Mouse (Mus musculus) midbrain, postnatal 0 days (tissue): ENCODE results near the gene Tcf20. TPM values are rescaled to one million over a fixed set of nuclear protein-coding genes. Genes with fewer than 3 reads are reported as not detected.
A peak's percentile ranks its signal among the peaks of the same experiment; 100 is the strongest.

Experiments used
- ATAC-seq: fragments of 200-750 bp; cut with Nextera tagmentation; 2 replicates; pipeline ENCODE4 v1.8.0; 2017; ENCODE audit warnings: moderate number of reproducible peaks, mild to moderate bottlenecking, moderate TSS enrichment, moderate library complexity; ENCODE audit not compliant: low FRiP score
- DNase-seq: peaks from one replicate; pipeline ENCODE4 v3.0.0-alpha.2; 2015; ENCODE audit warnings: low spot score
- H3K27ac ChIP-seq: fragments of 300-500 bp; sonication (generic); 2 replicates; pipeline ENCODE4 v1.5.1; 2014; ENCODE audit warnings: low read depth, mild to moderate bottlenecking, low read length, mixed read lengths
- H3K27me3 ChIP-seq: fragments of 300-500 bp; sonication (generic); 2 replicates; pipeline ENCODE4 v1.6.1; 2014; ENCODE audit warnings: low read length, control low read depth, mixed read lengths; ENCODE audit not compliant: insufficient read depth
- H3K36me3 ChIP-seq: fragments of 300-500 bp; sonication (generic); 2 replicates; pipeline ENCODE4 v1.6.1; 2014; ENCODE audit warnings: low read length, control low read depth, mixed read lengths; ENCODE audit not compliant: insufficient read depth
- H3K4me1 ChIP-seq: fragments of 300-500 bp; sonication (generic); 2 replicates; pipeline ENCODE4 v1.6.1; 2014; ENCODE audit warnings: mild to moderate bottlenecking, control low read depth, antibody characterized with exemption, low read length, mixed read lengths; ENCODE audit not compliant: insufficient read depth
- H3K4me2 ChIP-seq: fragments of 300-500 bp; sonication (generic); 2 replicates; pipeline ENCODE4 v1.6.1; 2014; ENCODE audit warnings: low read depth, mild to moderate bottlenecking, low read length, mixed read lengths; ENCODE audit not compliant: poor library complexity, severe bottlenecking
- H3K4me3 ChIP-seq: fragments of 300-500 bp; sonication (generic); 2 replicates; pipeline ENCODE4 v1.5.1; 2014; ENCODE audit warnings: low read depth, mild to moderate bottlenecking, low read length, moderate library complexity
- H3K9ac ChIP-seq: fragments of 300-500 bp; sonication (generic); replicated peaks from 2 replicates; pipeline ENCODE4 v1.6.1; 2014; ENCODE audit warnings: mild to moderate bottlenecking, low read length, moderate library complexity, mixed read lengths; ENCODE audit not compliant: poor library complexity, severe bottlenecking
- H3K9me3 ChIP-seq: fragments of 300-500 bp; sonication (generic); 2 replicates; pipeline ENCODE4 v1.6.1; 2016; ENCODE audit warnings: low read length, control low read depth
- CTCF ChIP-seq: IDR thresholded peaks from 2 replicates; pipeline ENCODE4 v1.5.1; 2016; ENCODE audit warnings: antibody characterized with exemption, mild to moderate bottlenecking
- WGBS: fragments of 180-500 bp; shearing (Covaris S2); extraction: QIAGEN DNeasy Blood & Tissue Kit; methylation state at CpG from one replicate; pipeline ENCODE4 v1.1.7; 2014; 5-methylcytosine and 5-hydroxymethylcytosine counted together
- polyA plus RNA-seq: library from polyadenylated mRNA; unstranded; fragments of >200 nt; fragmentation: Nextera tagmentation; extraction: Ambion mirVana; gene quantifications from 2 replicates; pipeline ENCODE4 v1.2.1, GENCODE M21; 2015
- total RNA-seq: library from RNA; depleted of rRNA; stranded (reverse); fragments of >200 nt; gene quantifications from 2 replicates; pipeline ENCODE4 v1.2.3, GENCODE M21; 2014; rRNA removed

The Tcf20 gene
- 125 and 131 TPM in 2 replicates for total RNA-seq
- polyA plus RNA-seq: 10.6 and 11.8 TPM in 2 replicates

GRCm38 (mm10) chr15:82987732-82988112, at the start of gene Tcf20:
Tcf20 (minus strand) TSS chr15:82987872.
- peaks cover 24% of the 10 kb centered on the region; the same call in 1 of the 2 replicates for H3K4me1 ChIP-seq

DNA sequence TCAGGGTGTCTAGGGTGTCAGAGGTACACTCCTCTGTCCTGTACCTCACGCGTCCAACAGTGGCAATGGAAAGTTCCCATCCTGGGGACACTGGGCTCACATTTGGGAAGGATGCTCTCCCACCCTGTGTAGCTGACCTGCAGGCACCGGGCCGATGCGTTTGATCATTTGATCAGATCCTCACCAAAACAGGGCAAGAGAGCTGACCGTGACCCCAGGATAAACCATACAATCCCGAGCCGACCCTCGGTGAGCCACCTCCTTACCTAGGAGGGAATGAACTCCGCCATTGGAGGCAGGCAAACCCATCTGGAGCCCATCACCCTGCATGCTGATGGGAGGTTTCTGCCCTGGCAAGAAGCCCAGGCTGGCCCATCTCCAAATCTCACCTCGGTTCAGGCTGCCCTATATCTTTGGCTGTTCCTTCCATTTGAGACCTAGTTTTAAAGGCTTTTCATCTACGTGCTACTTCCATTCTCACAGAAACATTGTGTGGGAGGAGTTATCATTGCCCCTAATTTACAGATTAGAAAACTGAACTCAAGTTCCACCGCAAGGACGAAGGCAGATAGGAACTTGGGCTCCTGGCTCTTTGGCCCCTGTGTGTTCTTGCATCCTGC, 49.3 kb upstream of the Tcf20 start:
- no peaks in the 10 kb centered on the region for H3K9me3 ChIP-seq
- H3K36me3 ChIP-seq: no peaks in the 10 kb centered on the region
- H3K27ac ChIP-seq: no peak overlapping the region
- H3K4me2 ChIP-seq: no peak overlapping the region
- H3K9ac ChIP-seq: no peak overlapping the region
- 73% methylated on average over 14 of the region's 14 CpGs for WGBS
- H3K27me3 ChIP-seq: no peaks in the 10 kb centered on the region
- peaks cover 16% of the 10 kb centered on the region for H3K4me1 ChIP-seq
- TF ChIP-seq CTCF: no peak
- ATAC-seq: no peak
- DNase-seq: peak; percentile 64
- no peak overlapping the region for H3K4me3 ChIP-seq

More at GRCm38 (mm10) chr15:82987732-82988112, at the start of gene Tcf20:
- DNase-seq: peak; percentile 93
- Histone ChIP-seq H3K4me2 (peak within 1 kb of the TSS; percentile 71), H3K27me3 (no peaks in the 10 kb centered on the region), H3K4me3 (peak within 1 kb of the TSS; percentile 44), H3K27ac (peak within 1 kb of the TSS; percentile 59), H3K9ac (peak within 1 kb of the TSS; percentile 37; the same call in 1 of the 2 replicates), H3K36me3 (no peaks in the 10 kb centered on the region), H3K9me3 (no peaks in the 10 kb centered on the region)
- TF ChIP-seq CTCF: no peak
- ATAC-seq: peak; percentile 90
- WGBS: 1% methylated on average over 20 of the region's 20 CpGs

DNA sequence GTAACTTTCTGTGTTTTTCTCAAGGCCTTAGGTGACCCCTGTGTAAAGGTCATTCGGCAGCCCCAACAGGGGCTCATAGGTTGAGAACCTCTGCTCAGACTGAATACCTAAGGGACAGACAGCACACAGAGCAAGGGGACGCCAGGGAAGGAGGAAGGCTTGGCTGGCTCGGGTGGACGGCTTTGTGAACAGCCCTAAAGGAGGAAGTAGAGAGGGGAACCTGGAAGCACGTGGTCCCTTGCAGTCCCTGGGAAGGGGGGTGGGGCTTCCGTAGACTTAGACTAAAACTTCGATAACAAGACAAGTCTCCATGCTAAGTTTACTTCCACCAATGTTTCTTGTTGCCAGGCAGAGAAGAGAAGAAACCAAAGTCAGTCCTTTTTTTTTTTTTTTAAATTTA, 48.4 kb upstream of the Tcf20 start:
- no peak for TF ChIP-seq CTCF
- Histone ChIP-seq H3K4me1 (peaks cover 16% of the 10 kb centered on the region), H3K9ac (no peak overlapping the region), H3K9me3 (no peaks in the 10 kb centered on the region), H3K4me3 (no peak overlapping the region), H3K27ac (no peak overlapping the region), H3K36me3 (no peaks in the 10 kb centered on the region), H3K27me3 (no peaks in the 10 kb centered on the region), H3K4me2 (no peak overlapping the region)
- 55% methylated on average over 7 of the region's 7 CpGs for WGBS
- DNase-seq (no peak), ATAC-seq (no peak)

DNA sequence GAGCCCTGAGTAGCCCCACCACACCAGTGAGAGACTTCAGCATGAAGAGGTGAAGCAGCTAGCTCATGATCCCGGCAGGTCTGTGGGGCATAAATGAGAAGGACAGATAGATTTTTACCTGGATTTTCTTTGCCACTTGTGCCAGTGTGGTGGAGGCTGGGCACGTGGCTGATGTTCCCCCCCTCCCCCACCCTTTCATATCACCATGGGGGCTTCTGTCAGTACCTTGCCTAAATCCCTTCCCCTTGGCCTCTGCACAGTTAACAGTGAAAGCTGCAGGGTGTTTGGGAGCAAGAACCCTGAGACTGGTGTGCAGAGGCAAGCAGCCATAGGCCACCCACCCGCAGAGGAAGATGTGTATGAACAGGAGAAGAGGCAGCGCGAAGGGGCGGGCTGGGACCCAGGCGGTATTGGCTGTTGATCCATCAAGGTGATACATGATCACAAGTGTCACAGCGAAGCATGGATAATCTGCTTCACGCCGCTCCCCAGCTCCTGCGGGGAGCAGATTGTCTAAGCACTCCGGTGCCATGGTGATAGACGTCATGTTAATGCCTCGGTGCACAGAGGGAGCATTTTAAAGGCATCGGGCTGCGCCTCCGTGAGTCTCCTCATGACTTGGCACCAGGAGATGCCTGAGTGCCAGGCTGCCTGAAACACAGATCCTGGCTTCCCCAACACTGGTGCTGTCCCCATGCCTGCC, 46.8 kb upstream of the Tcf20 start:
- H3K4me1 ChIP-seq: peaks cover 14% of the 10 kb centered on the region
- H3K27me3 ChIP-seq: no peaks in the 10 kb centered on the region
- peak; percentile 46 for ATAC-seq
- WGBS: 3% methylated on average over 17 of the region's 17 CpGs
- peak overlapping the region; percentile 29; the same call in 1 of the 2 replicates for H3K9ac ChIP-seq
- peak; percentile 85 for DNase-seq
- H3K27ac ChIP-seq: peak overlapping the region; percentile 32; the same call in 1 of the 2 replicates
- peak; percentile 33 for TF ChIP-seq CTCF
- no peak overlapping the region for H3K4me3 ChIP-seq
- H3K36me3 ChIP-seq: no peaks in the 10 kb centered on the region
- H3K4me2 ChIP-seq: peak overlapping the region; percentile 35
- H3K9me3 ChIP-seq: no peaks in the 10 kb centered on the region

GRCm38 (mm10) chr15:83032981-83033541, 45.4 kb upstream of the Tcf20 start, which contains the start of gene Nfam1:
Nfam1 (minus strand) TSS chr15:83033306.
- peaks cover 14% of the 10 kb centered on the region for H3K4me1 ChIP-seq
- DNase-seq: peak; percentile 50
- no peaks in the 10 kb centered on the region for H3K9me3 ChIP-seq
- no peak within 1 kb of the TSS for H3K9ac ChIP-seq
- no peak within 1 kb of the TSS for H3K4me2 ChIP-seq
- H3K4me3 ChIP-seq: no peak within 1 kb of the TSS
- no peak for ATAC-seq
- no peaks in the 10 kb centered on the region for H3K27me3 ChIP-seq
- no peak for TF ChIP-seq CTCF
- no peak within 1 kb of the TSS for H3K27ac ChIP-seq
- 29% methylated on average over 17 of the region's 17 CpGs for WGBS
- no peaks in the 10 kb centered on the region for H3K36me3 ChIP-seq

DNA sequence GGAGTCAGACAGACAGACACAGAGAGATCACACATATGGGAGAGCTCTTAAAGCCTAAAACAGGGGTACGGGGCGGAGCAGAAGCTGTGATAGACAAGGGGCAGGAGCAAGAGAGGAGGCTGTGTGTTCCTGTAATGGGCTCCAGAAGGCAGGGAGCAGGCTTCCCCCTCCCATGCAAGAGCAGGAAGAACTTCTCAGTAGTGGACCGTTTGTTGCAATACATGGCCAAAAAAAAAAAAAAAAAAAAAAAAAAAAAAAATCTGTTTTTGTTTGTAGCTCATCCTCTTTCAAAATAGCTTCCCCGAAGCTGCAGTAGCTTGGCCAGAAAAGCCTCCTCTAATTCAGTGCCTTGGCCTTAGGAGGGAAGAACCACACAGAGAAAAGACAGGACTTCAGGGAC, 43.2 kb upstream of the Tcf20 start:
- H3K27ac ChIP-seq: no peak overlapping the region
- H3K9ac ChIP-seq: no peak overlapping the region
- H3K4me3 ChIP-seq: no peak overlapping the region
- H3K4me1 ChIP-seq: peaks cover 17% of the 10 kb centered on the region
- no peak overlapping the region for H3K4me2 ChIP-seq
- H3K36me3 ChIP-seq: no peaks in the 10 kb centered on the region
- no peaks in the 10 kb centered on the region for H3K27me3 ChIP-seq
- H3K9me3 ChIP-seq: no peaks in the 10 kb centered on the region
- no peak for DNase-seq
- ATAC-seq: no peak
- WGBS: 62% methylated on average over 4 of the region's 4 CpGs
- no peak for TF ChIP-seq CTCF
